Mouse (Mus musculus) hindbrain, embryonic 13.5 days (tissue): Measurements from ENCODE around the gene Cluh. TPM values are rescaled to one million over a fixed set of nuclear protein-coding genes. Genes with fewer than 3 reads are reported as not detected.

ENCODE experiments used
- ATAC-seq: fragments of 200-750 bp; cut with Nextera tagmentation; 2 replicates; pipeline ENCODE4 v1.8.0; 2017; ENCODE audit warnings: moderate TSS enrichment; ENCODE audit not compliant: low FRiP score
- H3K27ac ChIP-seq: fragments of 300-500 bp; sonication (generic); 2 replicates; pipeline ENCODE4 v1.5.1; 2015; ENCODE audit warnings: inconsistent platforms, mild to moderate bottlenecking, moderate library complexity
- H3K27me3 ChIP-seq: fragments of 300-500 bp; sonication (generic); 2 replicates; pipeline ENCODE4 v1.6.1; 2015; ENCODE audit warnings: mild to moderate bottlenecking, inconsistent platforms
- H3K36me3 ChIP-seq: fragments of 300-500 bp; sonication (generic); 2 replicates; pipeline ENCODE4 v1.6.1; 2015; ENCODE audit warnings: mild to moderate bottlenecking, inconsistent platforms
- H3K4me1 ChIP-seq: fragments of 300-500 bp; sonication (generic); replicated peaks from 2 replicates; pipeline ENCODE4 v1.6.1; 2015; ENCODE audit warnings: inconsistent platforms
- H3K4me2 ChIP-seq: fragments of 300-500 bp; sonication (generic); 2 replicates; pipeline ENCODE4 v1.6.1; 2015; ENCODE audit warnings: inconsistent platforms, mild to moderate bottlenecking, moderate library complexity
- H3K4me3 ChIP-seq: fragments of 300-500 bp; sonication (generic); 2 replicates; pipeline ENCODE4 v1.5.1; 2015; ENCODE audit warnings: mild to moderate bottlenecking, inconsistent platforms
- H3K9ac ChIP-seq: fragments of 300-500 bp; sonication (generic); 2 replicates; pipeline ENCODE4 v1.6.1; 2015; ENCODE audit warnings: mild to moderate bottlenecking, inconsistent platforms
- H3K9me3 ChIP-seq: fragments of 300-500 bp; sonication (generic); 2 replicates; pipeline ENCODE4 v1.6.1; 2016; ENCODE audit warnings: inconsistent platforms
- WGBS: fragments of 180-500 bp; shearing (Covaris S2); methylation state at CpG from one replicate; pipeline ENCODE4 v1.1.7; 2015; 5-methylcytosine and 5-hydroxymethylcytosine counted together
- polyA plus RNA-seq: library from polyadenylated mRNA; unstranded; fragments of >200 nt; fragmentation: Nextera tagmentation; extraction: Ambion mirVana; gene quantifications from 2 replicates; pipeline ENCODE4 v1.2.1, GENCODE M21; 2015

The Cluh gene
- polyA plus RNA-seq, 1 experiment from 2014 or later = 14.3 TPM

DNA sequence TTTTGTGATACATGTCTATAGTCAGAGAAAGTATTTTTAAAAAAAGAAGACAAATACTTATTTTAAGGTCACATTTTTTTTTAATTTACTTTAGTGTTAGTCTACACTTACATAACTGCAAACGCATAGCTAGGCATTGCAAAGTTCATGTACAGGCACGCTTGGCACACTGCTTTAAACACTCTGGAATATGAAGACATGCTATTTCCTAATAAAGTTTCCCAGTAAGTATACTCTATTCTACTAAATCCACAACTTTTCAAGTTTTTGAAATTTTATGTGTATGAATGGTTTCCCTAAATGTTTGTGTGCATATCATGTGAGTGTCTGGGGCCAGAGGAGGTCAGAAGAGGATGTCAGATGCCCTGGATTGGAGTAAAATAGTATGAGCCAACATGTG, 54.8 kb downstream of the Cluh start:
- Histone ChIP-seq H3K4me1 (no peaks in the 10 kb centered on the region), H3K9me3 (no peaks in the 10 kb centered on the region), H3K9ac (no peak overlapping the region), H3K36me3 (peaks cover 1% of the 10 kb centered on the region; the same call in 1 of the 2 replicates), H3K4me3 (no peak overlapping the region), H3K4me2 (no peak overlapping the region), H3K27ac (no peak overlapping the region), H3K27me3 (no peaks in the 10 kb centered on the region)
- no peak for ATAC-seq
- WGBS = 94% methylated on average over 2 of the region's 2 CpGs

DNA sequence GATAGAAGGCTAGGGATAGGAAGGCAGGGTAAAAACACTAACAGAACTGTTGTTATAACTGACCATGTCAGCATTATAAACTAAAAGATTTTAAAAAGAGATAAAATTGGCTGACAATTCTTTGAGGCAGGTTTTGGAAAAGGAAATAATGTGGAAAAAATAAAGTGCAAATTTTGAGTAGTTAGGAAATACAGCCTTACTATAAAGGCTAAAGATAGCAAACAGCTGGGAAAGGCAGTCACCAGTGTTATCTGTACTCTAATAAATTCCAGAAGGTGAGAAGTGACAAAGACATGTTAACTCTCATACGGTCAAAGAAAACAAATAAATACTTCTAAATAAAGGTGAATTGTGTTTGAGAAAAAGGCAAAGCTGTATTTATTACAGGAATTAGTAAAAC, 59.5 kb downstream of the Cluh start:
- 67% methylated on average over 1 of the region's 1 CpGs for WGBS
- Histone ChIP-seq H3K9ac (no peak overlapping the region), H3K27ac (no peak overlapping the region), H3K27me3 (no peaks in the 10 kb centered on the region), H3K9me3 (no peaks in the 10 kb centered on the region), H3K36me3 (no peaks in the 10 kb centered on the region), H3K4me1 (no peaks in the 10 kb centered on the region), H3K4me3 (no peak overlapping the region), H3K4me2 (no peak overlapping the region)
- ATAC-seq = no peak

DNA sequence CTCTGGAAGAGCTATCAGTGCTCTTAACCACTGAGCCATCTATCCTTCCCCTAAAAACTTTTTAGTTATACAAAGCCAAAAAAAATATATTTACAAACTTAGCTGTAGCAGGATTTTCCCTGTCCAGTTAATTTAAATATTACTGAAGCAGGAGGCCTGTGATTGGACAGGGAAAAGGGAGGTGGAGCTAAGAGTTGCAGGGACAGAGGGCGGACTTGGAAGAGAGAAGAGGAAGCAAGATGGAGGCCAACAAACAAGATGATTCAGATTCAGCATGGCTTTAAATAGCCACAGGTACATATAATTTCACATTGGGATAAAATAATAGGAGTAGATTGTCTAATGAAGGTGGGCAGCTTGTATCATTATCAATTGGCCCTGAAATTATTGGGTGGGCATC, 61.4 kb downstream of the Cluh start:
- no peaks in the 10 kb centered on the region for H3K4me1 ChIP-seq
- no peak overlapping the region for H3K4me3 ChIP-seq
- no peak overlapping the region for H3K4me2 ChIP-seq
- no peaks in the 10 kb centered on the region for H3K36me3 ChIP-seq
- H3K9ac ChIP-seq = no peak overlapping the region
- no peak overlapping the region for H3K27ac ChIP-seq
- no peaks in the 10 kb centered on the region for H3K9me3 ChIP-seq
- 94% methylated on average over 1 of the region's 1 CpGs for WGBS
- ATAC-seq = no peak
- H3K27me3 ChIP-seq = no peaks in the 10 kb centered on the region

DNA sequence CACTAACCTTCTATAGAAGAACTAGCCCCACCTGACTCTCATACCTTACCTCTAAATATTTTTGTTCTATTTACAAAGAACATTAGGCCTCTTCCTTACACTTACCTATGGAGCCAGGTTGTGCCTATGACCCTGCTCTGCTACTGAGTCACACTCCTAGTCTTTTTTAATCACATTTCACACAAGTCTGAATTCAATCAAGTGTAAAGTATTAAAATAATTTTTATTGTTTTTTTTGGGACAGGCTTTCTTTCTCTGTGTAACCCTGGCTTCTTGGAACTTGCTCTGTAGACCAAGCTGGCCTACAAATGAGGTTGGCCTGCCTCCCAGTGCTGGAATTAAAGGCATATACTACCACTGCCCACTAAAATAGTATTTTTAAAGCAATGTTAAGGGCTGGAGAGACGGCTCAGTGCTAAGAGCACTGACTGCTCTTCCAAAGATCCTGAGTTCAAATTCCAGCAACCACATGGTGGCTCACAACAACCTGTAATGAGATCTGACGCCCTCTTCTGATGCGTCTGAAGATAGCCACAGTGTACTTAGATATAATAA, 66.8 kb downstream of the Cluh start:
- no peak overlapping the region for H3K4me3 ChIP-seq
- no peak for ATAC-seq

More for the DNA sequence above, 66.8 kb downstream of the Cluh start:
- Histone ChIP-seq H3K27me3 (no peaks in the 10 kb centered on the region), H3K4me2 (no peak overlapping the region), H3K27ac (no peak overlapping the region), H3K9ac (no peak overlapping the region), H3K36me3 (no peaks in the 10 kb centered on the region), H3K9me3 (no peaks in the 10 kb centered on the region), H3K4me1 (peaks cover 25% of the 10 kb centered on the region)
- WGBS = 92% methylated on average over 3 of the region's 3 CpGs

Other genes with a start within 250 kb of the Cluh start
- gene Rap1gap2, start 38.6 kb upstream of the Cluh start, polyA plus RNA-seq = 10.4 and 10.6 TPM in 2 replicates
- 2.0 and 2.1 TPM in 2 replicates for gene Ccdc92b, start 29.9 kb upstream of the Cluh start, polyA plus RNA-seq
- 62.2 and 75.3 TPM in 2 replicates for gene Pafah1b1, start 75.2 kb downstream of the Cluh start, polyA plus RNA-seq
- gene Mettl16, start 121.3 kb downstream of the Cluh start, polyA plus RNA-seq = 53.8 and 55.4 TPM in 2 replicates
- 9.0 and 9.1 TPM in 2 replicates for gene Mnt, start 181.4 kb downstream of the Cluh start, polyA plus RNA-seq
- gene Sgsm2, start 247.6 kb downstream of the Cluh start, polyA plus RNA-seq = 17.8 and 19.1 TPM in 2 replicates
- gene Tsr1, start 248.6 kb downstream of the Cluh start, polyA plus RNA-seq = 29.4 and 29.6 TPM in 2 replicates